Mouse (Mus musculus): ENCODE results near the gene Lrp5.

DNA sequence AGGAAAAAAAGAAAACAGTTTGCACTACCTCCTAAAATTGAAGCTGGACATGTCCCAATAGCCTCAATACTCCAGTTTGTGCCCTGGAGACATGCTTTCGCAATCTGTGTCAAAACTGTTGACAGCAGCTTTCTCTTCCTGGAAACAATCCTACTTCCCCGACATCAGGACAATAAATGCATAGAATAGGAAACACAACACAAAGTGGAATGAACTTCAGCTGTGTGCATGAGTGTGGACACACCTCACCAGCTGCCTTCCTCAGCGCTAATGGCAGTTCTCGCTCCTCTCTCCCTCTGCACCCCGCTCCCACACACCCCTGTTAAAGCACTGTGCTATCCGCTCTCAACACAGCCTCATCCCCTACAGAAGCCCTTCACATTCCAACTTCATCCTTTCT lies 123.6 kb downstream of the Lrp5 start:
- TF ChIP-seq CTCF (IDR thresholded peaks at IDR 0.05; ENCODE audit: extremely low read depth, insufficient read depth, low read length) = no peak
- TF ChIP-seq POLR2A (IDR thresholded peaks at IDR 0.05; ENCODE audit: extremely low read depth, insufficient read depth, low read length) = no peak
